Mouse (Mus musculus): ENCODE results near the gene Rpl9. TPM values are rescaled to one million over a fixed set of nuclear protein-coding genes. Genes with fewer than 3 reads are reported as not detected.

The Rpl9 gene
- polyA plus RNA-seq (2015; fragmentation: Nextera tagmentation; extraction: Ambion mirVana), result 731 and 782 TPM in 2 replicates

DNA sequence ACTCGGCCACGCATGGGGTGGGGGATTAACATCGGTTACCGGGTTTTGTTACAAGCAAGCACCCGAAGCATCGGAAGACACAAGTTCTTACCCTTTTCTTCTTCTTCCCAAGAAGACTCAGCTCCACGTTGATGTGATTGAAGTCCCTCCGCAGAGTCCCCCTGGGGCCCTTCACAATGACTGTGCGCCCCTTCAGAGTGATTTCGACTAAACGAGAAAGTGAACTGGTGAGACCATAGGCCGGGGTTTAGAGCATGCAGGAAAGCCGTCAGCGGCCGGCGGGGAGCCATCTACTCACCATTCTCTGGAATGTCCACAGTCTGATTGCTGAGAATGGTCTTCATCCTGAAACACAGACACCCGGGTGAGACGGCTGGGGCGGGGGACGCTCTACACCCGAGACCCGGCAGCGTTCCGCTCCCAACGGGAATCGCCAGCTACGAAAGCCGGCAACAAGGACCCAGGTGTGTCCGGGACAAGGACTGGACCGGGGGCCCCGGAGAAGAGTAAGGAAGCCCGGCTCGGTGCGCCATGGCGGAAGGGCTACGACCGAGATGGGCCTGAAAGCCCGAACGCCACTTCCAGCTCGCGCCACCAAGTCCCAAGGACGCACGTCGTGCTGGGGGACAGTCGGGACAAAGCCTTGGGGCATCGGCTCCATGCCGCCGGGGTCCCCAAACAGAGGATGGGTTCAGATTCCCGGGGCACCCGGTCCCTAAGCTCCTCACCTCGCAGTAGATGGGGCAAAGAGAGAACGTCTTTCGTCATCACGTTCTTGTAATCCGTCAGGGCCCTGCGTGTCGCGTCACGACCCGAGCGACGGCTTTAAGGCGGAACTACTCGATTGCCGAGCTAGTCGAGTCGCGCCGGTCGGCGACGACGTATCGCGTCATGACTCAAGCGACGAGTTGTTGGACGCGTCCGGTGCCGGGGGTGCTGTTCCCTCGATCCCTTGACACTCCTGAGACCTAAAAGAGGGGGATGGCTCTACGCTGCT is at the start of gene Rpl9, which contains the start of gene Lias:
Gene Rpl9 (minus strand): TSS at position 797 of the 997 bp plus-strand sequence.
Gene Lias (plus strand): TSS at position 850 of the 997 bp plus-strand sequence.
- ATAC-seq (ENCODE audit: low read depth) (peak; percentile 92), DNase-seq (peak; percentile 96)
- Histone ChIP-seq H3K4me1 (replicated peaks) (peaks cover 44% of the 10 kb centered on the region), H3K4me2 (peak within 1 kb of the TSS; percentile 82), H3K36me3 (peaks cover 48% of the 10 kb centered on the region), H3K9ac (peak within 1 kb of the TSS; percentile 99), H3K27ac (peak within 1 kb of the TSS; percentile 88), H3K9me3 (replicated peaks) (no peaks in the 10 kb centered on the region), H3K4me3 (replicated peaks) (peak within 1 kb of the TSS; percentile 90), H3K27me3 (no peaks in the 10 kb centered on the region)
- WGBS (ENCODE audit: insufficient replicate concordance), result under 1% methylated on average over 83 of the region's 83 CpGs

DNA sequence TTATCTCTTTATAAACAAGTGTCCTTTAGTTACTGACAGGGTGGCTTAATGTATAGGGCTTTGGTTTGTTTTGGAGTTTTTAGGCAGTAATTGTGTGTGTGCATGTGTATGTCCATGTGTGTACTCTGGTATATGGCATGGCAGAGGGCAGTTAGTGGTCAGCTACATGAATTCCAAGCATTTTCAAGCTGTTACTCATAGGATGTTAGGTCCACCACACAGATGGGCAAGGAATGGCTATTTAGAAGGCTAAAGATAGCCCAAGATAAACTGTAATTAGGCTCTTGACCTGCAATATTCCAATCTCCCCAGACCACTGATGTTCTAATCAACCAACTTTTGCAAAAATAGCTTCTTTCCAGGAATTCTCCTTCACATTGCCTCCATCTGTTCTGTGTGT is 46.8 kb upstream of the Rpl9 start:
- no peaks in the 10 kb centered on the region for H3K27me3 ChIP-seq

DNA sequence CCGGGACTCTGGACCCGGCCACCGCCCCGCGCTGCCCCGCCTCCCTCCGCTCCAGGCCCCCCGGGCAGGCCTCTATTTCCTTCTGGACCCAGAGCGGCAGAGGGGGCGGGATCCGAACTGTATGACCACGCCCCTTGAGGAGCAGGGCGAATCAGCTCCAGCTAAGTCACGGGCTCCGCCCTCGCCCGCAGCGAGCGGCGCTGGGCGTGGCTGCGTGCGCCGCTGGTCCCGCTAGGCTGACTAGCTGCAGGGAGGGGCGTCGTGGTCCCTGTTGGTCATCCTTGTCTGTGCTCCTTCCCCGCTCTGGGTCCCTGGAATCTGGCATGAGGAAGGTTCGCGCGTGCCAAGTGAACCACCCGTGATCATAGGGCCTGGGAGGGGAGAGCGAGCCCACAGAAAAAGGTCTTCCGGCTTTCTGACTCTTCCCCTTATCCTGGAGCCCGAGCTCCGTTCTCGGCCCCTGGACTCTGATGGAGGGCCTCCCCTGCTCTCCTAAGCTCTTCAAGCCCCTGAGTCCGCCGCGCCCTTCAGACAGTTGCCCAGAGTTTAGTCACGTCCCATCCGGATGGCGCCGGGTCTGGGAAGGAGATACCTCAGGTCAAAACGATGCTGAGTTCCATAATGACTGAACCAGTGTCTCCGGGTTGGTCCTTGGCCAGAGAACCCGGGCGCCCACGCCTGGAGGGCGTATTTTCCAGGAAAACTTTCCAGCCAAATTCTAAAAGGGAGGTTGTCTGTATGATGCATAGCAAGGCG is 44.7 kb upstream of the Rpl9 start, which contains the start of gene Ugdh:
Gene Ugdh (minus strand): TSS at position 144 of the 756 bp plus-strand sequence.
- Histone ChIP-seq H3K27me3 (no peaks in the 10 kb centered on the region), H3K4me3 (replicated peaks) (peak within 1 kb of the TSS; percentile 83), H3K9ac (peak within 1 kb of the TSS; percentile 85), H3K36me3 (0 out of 2 replicates have a peak, but pooled peaks cover 2% of the 10 kb centered on the region), H3K4me1 (replicated peaks) (peaks cover 20% of the 10 kb centered on the region), H3K27ac (peak within 1 kb of the TSS; percentile 78), H3K9me3 (replicated peaks) (no peaks in the 10 kb centered on the region), H3K4me2 (peak within 1 kb of the TSS; percentile 91)
- ATAC-seq (ENCODE audit: low read depth) (peak; percentile 98), DNase-seq (peak; percentile 98)
- WGBS (ENCODE audit: insufficient replicate concordance), result under 1% methylated on average over 51 of the region's 51 CpGs

More for the DNA sequence above, 46.8 kb upstream of the Rpl9 start:
- no peak overlapping the region for H3K9ac ChIP-seq
- H3K4me2 ChIP-seq, result no peak overlapping the region
- H3K36me3 ChIP-seq, result no peaks in the 10 kb centered on the region
- no peaks in the 10 kb centered on the region for H3K9me3 ChIP-seq (replicated peaks)
- DNase-seq, result no peak
- no peak overlapping the region for H3K27ac ChIP-seq
- H3K4me1 ChIP-seq (replicated peaks), result peaks cover 20% of the 10 kb centered on the region
- H3K4me3 ChIP-seq (replicated peaks), result no peak overlapping the region
- no peak for ATAC-seq (ENCODE audit: low read depth)

DNA sequence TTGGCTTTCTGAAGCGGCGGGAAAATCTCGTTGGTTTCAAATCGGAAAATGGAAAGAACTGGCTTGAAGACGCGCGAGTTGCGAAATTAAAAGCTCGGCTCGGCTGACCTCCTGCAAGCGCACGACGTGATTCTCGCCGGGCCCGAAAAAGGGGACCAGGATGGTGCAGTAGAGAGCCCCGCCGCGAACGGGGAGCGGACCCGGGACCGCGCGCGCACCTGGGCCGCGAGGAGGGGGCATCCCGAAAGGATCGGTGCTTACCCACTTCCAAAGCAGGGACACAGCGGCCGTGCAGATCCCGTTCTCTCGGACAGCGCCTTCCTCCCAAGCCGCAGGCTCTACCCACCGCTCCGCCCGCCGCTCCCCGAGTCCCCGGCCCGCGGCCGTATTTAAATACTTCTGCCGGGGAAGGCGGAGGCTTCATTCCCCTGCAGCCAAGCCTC is 44.1 kb upstream of the Rpl9 start:
- Histone ChIP-seq H3K27ac (peak overlapping the region; percentile 67; the same call in 1 of the 2 replicates), H3K36me3 (0 out of 2 replicates have a peak, but pooled peaks cover 3% of the 10 kb centered on the region), H3K4me3 (replicated peaks) (peak overlapping the region; percentile 83), H3K9me3 (replicated peaks) (no peaks in the 10 kb centered on the region), H3K27me3 (no peaks in the 10 kb centered on the region), H3K4me1 (replicated peaks) (peaks cover 20% of the 10 kb centered on the region), H3K4me2 (peak overlapping the region; percentile 91), H3K9ac (peak overlapping the region; percentile 85)
- DNase-seq, result no peak
- WGBS (ENCODE audit: insufficient replicate concordance), result under 1% methylated on average over 46 of the region's 47 CpGs
- ATAC-seq (ENCODE audit: low read depth), result no peak

DNA sequence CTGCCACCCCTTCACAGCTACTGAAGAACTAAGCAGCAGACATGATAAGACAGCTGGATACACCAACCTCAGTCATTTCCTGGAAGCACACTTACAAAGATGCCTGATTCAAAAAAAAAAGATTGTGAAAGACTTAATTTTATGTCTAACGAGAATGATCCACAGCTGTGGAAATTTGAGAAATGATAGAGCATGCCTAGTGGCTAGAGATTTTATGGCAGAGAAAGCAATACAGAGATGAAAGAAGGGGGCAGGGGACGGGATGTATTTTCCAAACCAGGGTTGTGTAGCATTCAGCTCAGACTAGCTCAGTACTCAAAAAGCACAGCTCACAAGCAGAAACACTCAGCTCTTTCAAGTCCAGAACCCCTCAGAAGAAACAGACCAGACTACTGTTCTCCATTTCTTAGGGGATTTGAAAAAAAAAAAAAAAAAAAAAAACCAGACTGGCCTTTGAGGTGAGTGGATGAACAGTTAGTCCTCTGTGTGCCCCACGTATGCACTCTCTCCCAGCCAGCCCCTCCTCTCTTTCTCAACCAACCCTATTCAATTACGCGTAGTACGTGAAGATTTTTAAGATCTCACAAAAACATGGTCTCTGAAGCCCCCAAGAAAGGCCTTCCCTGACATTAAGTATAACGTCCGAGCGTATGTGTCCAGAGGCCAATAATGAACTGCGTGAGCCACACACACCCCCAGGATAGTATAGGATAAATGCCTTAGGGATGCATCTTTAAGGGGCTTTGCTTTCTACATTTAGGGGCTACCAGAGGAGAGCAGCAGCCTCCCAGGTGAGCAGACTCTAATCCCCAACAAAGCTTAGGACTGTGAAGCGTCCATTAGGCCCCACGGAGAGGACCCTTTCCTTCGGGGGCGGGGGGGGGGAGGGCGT is 43.5 kb upstream of the Rpl9 start:
- peak overlapping the region; percentile 85 for H3K9ac ChIP-seq
- peak overlapping the region; percentile 83 for H3K4me3 ChIP-seq (replicated peaks)
- H3K36me3 ChIP-seq, result 0 out of 2 replicates have a peak, but pooled peaks cover 3% of the 10 kb centered on the region
- no peaks in the 10 kb centered on the region for H3K9me3 ChIP-seq (replicated peaks)
- H3K4me1 ChIP-seq (replicated peaks), result peaks cover 20% of the 10 kb centered on the region
- DNase-seq (no peak), ATAC-seq (ENCODE audit: low read depth) (no peak)
- no peaks in the 10 kb centered on the region for H3K27me3 ChIP-seq
- 27% methylated on average over 15 of the region's 15 CpGs for WGBS (ENCODE audit: insufficient replicate concordance)
- H3K4me2 ChIP-seq, result peak overlapping the region; percentile 91
- H3K27ac ChIP-seq, result peak overlapping the region; percentile 67; the same call in 1 of the 2 replicates

DNA sequence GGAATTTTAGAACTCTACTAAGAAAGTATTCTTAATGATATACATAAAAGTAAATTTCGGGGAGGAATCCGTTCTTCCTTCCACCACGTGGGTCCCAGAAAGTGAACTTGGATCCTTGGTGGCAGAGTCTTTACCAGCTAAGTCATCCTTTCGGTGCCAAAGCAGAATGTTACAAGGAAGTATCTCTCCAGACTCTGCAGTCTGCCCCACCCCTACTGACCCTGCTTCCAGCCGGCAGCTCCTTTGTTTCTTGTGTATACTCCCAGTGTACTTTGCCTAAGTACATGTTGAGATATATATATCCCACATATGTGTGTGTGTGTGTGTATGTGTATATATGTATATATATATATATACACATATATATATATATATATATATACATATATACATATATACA is 38.2 kb upstream of the Rpl9 start:
- Histone ChIP-seq H3K9ac (no peak overlapping the region), H3K27me3 (no peaks in the 10 kb centered on the region), H3K4me3 (replicated peaks) (no peak overlapping the region), H3K4me2 (no peak overlapping the region), H3K27ac (no peak overlapping the region), H3K4me1 (replicated peaks) (peaks cover 9% of the 10 kb centered on the region), H3K9me3 (replicated peaks) (no peaks in the 10 kb centered on the region), H3K36me3 (0 out of 2 replicates have a peak, but pooled peaks cover 3% of the 10 kb centered on the region)
- 71% methylated on average over 5 of the region's 5 CpGs for WGBS (ENCODE audit: insufficient replicate concordance)
- ATAC-seq (ENCODE audit: low read depth) (no peak), DNase-seq (no peak)

GRCm38 (mm10) chr5:65428321-65428720 is 37.1 kb upstream of the Rpl9 start:
- no peak overlapping the region for H3K9ac ChIP-seq
- DNase-seq (no peak), ATAC-seq (ENCODE audit: low read depth) (no peak)
- no peak overlapping the region for H3K27ac ChIP-seq
- no peaks in the 10 kb centered on the region for H3K27me3 ChIP-seq
- 36% methylated on average over 4 of the region's 4 CpGs for WGBS (ENCODE audit: insufficient replicate concordance)
- no peak overlapping the region for H3K4me3 ChIP-seq (replicated peaks)
- 0 out of 2 replicates have a peak, but pooled peaks cover 3% of the 10 kb centered on the region for H3K36me3 ChIP-seq
- no peaks in the 10 kb centered on the region for H3K9me3 ChIP-seq (replicated peaks)
- no peak overlapping the region for H3K4me2 ChIP-seq
- H3K4me1 ChIP-seq (replicated peaks), result peaks cover 12% of the 10 kb centered on the region; the same call in 1 of the 2 replicates

DNA sequence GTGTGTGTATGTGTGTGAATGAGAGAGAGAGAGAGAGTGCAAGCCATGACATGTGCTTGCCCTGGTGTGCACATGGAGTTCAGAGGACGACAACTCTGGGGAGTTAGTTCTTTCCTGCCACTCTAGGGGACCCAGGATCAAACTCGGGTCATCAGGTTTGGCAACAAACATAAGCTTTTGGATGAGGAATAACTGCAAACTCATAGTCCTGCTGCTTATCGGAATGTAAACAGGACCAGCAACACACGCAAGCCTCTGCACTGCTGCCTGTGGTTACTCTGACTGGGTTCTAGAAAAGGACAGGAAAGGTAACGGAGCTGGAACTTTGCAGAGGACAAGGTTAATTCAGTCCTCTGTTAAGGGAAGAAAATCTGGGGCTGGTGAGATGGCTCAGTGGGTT is 34.0 kb upstream of the Rpl9 start:
- Histone ChIP-seq H3K27ac (no peak overlapping the region), H3K4me3 (replicated peaks) (no peak overlapping the region), H3K9me3 (replicated peaks) (no peaks in the 10 kb centered on the region), H3K27me3 (no peaks in the 10 kb centered on the region), H3K4me1 (replicated peaks) (peaks cover 21% of the 10 kb centered on the region), H3K4me2 (no peak overlapping the region), H3K9ac (no peak overlapping the region), H3K36me3 (peaks cover 3% of the 10 kb centered on the region; the same call in 1 of the 2 replicates)
- ATAC-seq (ENCODE audit: low read depth), result no peak
- 67% methylated on average over 5 of the region's 5 CpGs for WGBS (ENCODE audit: insufficient replicate concordance)
- DNase-seq, result no peak

DNA sequence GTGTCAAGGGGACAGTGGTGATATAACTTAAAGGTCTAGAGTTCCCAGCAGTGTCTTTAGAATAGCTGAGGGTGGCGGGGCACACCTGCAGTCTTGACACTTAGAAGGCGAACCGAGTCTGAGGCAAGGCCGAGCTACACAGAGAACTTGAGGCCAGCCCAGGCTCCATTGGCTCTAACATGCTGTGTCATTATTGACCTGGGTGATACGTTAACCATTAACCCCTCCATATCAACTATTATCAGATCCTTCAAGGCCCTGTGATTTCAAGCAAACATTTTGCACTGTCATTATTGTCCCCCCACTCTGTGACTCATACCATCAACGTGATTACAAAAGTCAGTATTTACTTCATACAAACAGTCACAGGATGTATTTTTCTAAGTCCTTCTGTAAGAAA is 33.0 kb upstream of the Rpl9 start:
- DNase-seq (no peak), ATAC-seq (ENCODE audit: low read depth) (no peak)
- H3K4me2 ChIP-seq, result no peak overlapping the region
- H3K36me3 ChIP-seq, result peaks cover 3% of the 10 kb centered on the region; the same call in 1 of the 2 replicates
- H3K9ac ChIP-seq, result no peak overlapping the region
- WGBS (ENCODE audit: insufficient replicate concordance), result 44% methylated on average over 6 of the region's 6 CpGs
- H3K27ac ChIP-seq, result no peak overlapping the region
- no peaks in the 10 kb centered on the region for H3K27me3 ChIP-seq
- no peak overlapping the region for H3K4me3 ChIP-seq (replicated peaks)
- peaks cover 24% of the 10 kb centered on the region for H3K4me1 ChIP-seq (replicated peaks)
- H3K9me3 ChIP-seq (replicated peaks), result no peaks in the 10 kb centered on the region

DNA sequence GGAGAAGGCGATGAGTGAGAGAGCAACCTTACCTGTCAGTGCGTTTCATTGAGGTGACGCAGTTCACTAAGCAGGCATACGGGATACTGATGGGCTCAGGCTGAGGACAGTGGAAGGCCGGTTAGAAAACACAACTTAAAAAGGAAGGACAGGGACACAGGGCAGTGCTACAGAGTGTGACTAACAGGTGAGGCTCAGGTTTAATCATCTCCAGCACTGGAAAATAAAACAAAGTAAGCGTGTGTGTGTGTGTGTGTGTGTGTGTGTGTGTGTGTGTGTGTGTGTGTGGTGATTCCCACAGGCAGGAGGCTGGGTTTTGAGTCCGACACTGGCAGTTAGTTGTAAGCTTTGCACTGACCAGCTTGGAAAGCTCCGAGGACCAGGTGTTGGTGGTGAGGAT is 31.6 kb upstream of the Rpl9 start:
- WGBS (ENCODE audit: insufficient replicate concordance), result 84% methylated on average over 8 of the region's 8 CpGs
- H3K27me3 ChIP-seq, result no peaks in the 10 kb centered on the region
- no peaks in the 10 kb centered on the region for H3K9me3 ChIP-seq (replicated peaks)
- no peak overlapping the region for H3K27ac ChIP-seq
- peaks cover 19% of the 10 kb centered on the region for H3K4me1 ChIP-seq (replicated peaks)
- peaks cover 6% of the 10 kb centered on the region for H3K36me3 ChIP-seq
- DNase-seq (no peak), ATAC-seq (ENCODE audit: low read depth) (no peak)
- no peak overlapping the region for H3K4me3 ChIP-seq (replicated peaks)
- H3K9ac ChIP-seq, result no peak overlapping the region
- no peak overlapping the region for H3K4me2 ChIP-seq
